Mouse (Mus musculus): ENCODE measurements around the gene Henmt1. TPM values are rescaled to one million over a fixed set of nuclear protein-coding genes. Genes with fewer than 3 reads are reported as not detected.

Gene Henmt1
- polyA plus RNA-seq, 1 experiment from 2014 or later: 0.56 TPM

- no peak overlapping the region for H3K4me2 ChIP-seq
- WGBS: 77% methylated on average over 5 of the region's 5 CpGs
- H3K9me3 ChIP-seq (replicated peaks): no peaks in the 10 kb centered on the region
- H3K4me3 ChIP-seq: no peak overlapping the region
- H3K4me1 ChIP-seq: 0 out of 2 replicates have a peak, but pooled peaks cover 9% of the 10 kb centered on the region
- no peak overlapping the region for H3K9ac ChIP-seq
- no peaks in the 10 kb centered on the region for H3K27me3 ChIP-seq
- no peak for ATAC-seq
- peaks cover 24% of the 10 kb centered on the region for H3K36me3 ChIP-seq (ENCODE audit: poor library complexity, severe bottlenecking)
- H3K27ac ChIP-seq: no peak overlapping the region
Measured at GRCm38 (mm10) chr3:108983989-108984388, 44.3 kb downstream of the Henmt1 start.

- 87% methylated on average over 1 of the region's 1 CpGs for WGBS
- no peaks in the 10 kb centered on the region for H3K27me3 ChIP-seq
- H3K4me1 ChIP-seq: 0 out of 2 replicates have a peak, but pooled peaks cover 9% of the 10 kb centered on the region
- H3K9ac ChIP-seq: no peak overlapping the region
- peaks cover 16% of the 10 kb centered on the region for H3K36me3 ChIP-seq (ENCODE audit: poor library complexity, severe bottlenecking)
- H3K4me2 ChIP-seq: no peak overlapping the region
- H3K27ac ChIP-seq: 0 out of 2 replicates have a peak overlapping the region, but pooled peaks have one; percentile 32
- peak; percentile 70; the same call in 1 of the 2 replicates for ATAC-seq
- H3K9me3 ChIP-seq (replicated peaks): no peaks in the 10 kb centered on the region
- H3K4me3 ChIP-seq: no peak overlapping the region
Measured at GRCm38 (mm10) chr3:108986534-108986933, 46.9 kb downstream of the Henmt1 start.

- Histone ChIP-seq H3K4me2 (no peak overlapping the region), H3K27ac (peak overlapping the region; percentile 32; the same call in 1 of the 2 replicates), H3K9ac (no peak overlapping the region), H3K4me3 (no peak overlapping the region), H3K4me1 (0 out of 2 replicates have a peak, but pooled peaks cover 9% of the 10 kb centered on the region), H3K36me3 (ENCODE audit: poor library complexity, severe bottlenecking) (peaks cover 21% of the 10 kb centered on the region), H3K27me3 (no peaks in the 10 kb centered on the region), H3K9me3 (replicated peaks) (no peaks in the 10 kb centered on the region)
- peak; percentile 69; the same call in 1 of the 2 replicates for ATAC-seq
- 54% methylated on average over 12 of the region's 12 CpGs for WGBS
Measured at GRCm38 (mm10) chr3:108987009-108987659, 47.5 kb downstream of the Henmt1 start.

GRCm38 (mm10) chr3:108989971-108990548 lies 50.4 kb downstream of the Henmt1 start:
- Histone ChIP-seq H3K27ac (no peak overlapping the region), H3K4me2 (no peak overlapping the region), H3K27me3 (no peaks in the 10 kb centered on the region), H3K9ac (no peak overlapping the region), H3K4me3 (no peak overlapping the region), H3K36me3 (ENCODE audit: poor library complexity, severe bottlenecking) (peaks cover 22% of the 10 kb centered on the region), H3K4me1 (0 out of 2 replicates have a peak, but pooled peaks cover 9% of the 10 kb centered on the region), H3K9me3 (replicated peaks) (no peaks in the 10 kb centered on the region)
- WGBS: 86% methylated on average over 9 of the region's 9 CpGs
- no peak for ATAC-seq

- H3K27ac ChIP-seq: no peak overlapping the region
- peaks cover 19% of the 10 kb centered on the region for H3K36me3 ChIP-seq (ENCODE audit: poor library complexity, severe bottlenecking)
- H3K9me3 ChIP-seq (replicated peaks): no peaks in the 10 kb centered on the region
- no peaks in the 10 kb centered on the region for H3K27me3 ChIP-seq
- no peaks in the 10 kb centered on the region for H3K4me1 ChIP-seq
- H3K9ac ChIP-seq: no peak overlapping the region
- H3K4me3 ChIP-seq: no peak overlapping the region
- 96% methylated on average over 2 of the region's 2 CpGs for WGBS
- H3K4me2 ChIP-seq: no peak overlapping the region
- no peak for ATAC-seq
Measured at GRCm38 (mm10) chr3:108994477-108994876, 54.8 kb downstream of the Henmt1 start.

- H3K4me1 ChIP-seq: no peaks in the 10 kb centered on the region
- 83% methylated on average over 2 of the region's 2 CpGs for WGBS
- H3K27ac ChIP-seq: no peak overlapping the region
- H3K4me2 ChIP-seq: no peak overlapping the region
- H3K4me3 ChIP-seq: no peak overlapping the region
- ATAC-seq: no peak
- peaks cover 18% of the 10 kb centered on the region for H3K36me3 ChIP-seq (ENCODE audit: poor library complexity, severe bottlenecking)
- no peaks in the 10 kb centered on the region for H3K9me3 ChIP-seq (replicated peaks)
- no peak overlapping the region for H3K9ac ChIP-seq
- no peaks in the 10 kb centered on the region for H3K27me3 ChIP-seq
Measured at GRCm38 (mm10) chr3:108995379-108995778, 55.7 kb downstream of the Henmt1 start.

- H3K36me3 ChIP-seq (ENCODE audit: poor library complexity, severe bottlenecking): peaks cover 17% of the 10 kb centered on the region
- no peak overlapping the region for H3K4me3 ChIP-seq
- WGBS: 83% methylated on average over 11 of the region's 11 CpGs
- H3K9me3 ChIP-seq (replicated peaks): no peaks in the 10 kb centered on the region
- no peaks in the 10 kb centered on the region for H3K4me1 ChIP-seq
- no peak overlapping the region for H3K27ac ChIP-seq
- no peak overlapping the region for H3K4me2 ChIP-seq
- H3K9ac ChIP-seq: no peak overlapping the region
- no peaks in the 10 kb centered on the region for H3K27me3 ChIP-seq
- ATAC-seq: no peak
Measured at GRCm38 (mm10) chr3:108997284-108997683, 57.6 kb downstream of the Henmt1 start.

- no peaks in the 10 kb centered on the region for H3K27me3 ChIP-seq
- H3K4me1 ChIP-seq: no peaks in the 10 kb centered on the region
- no peaks in the 10 kb centered on the region for H3K9me3 ChIP-seq (replicated peaks)
- peaks cover 17% of the 10 kb centered on the region for H3K36me3 ChIP-seq (ENCODE audit: poor library complexity, severe bottlenecking)
- no peak overlapping the region for H3K9ac ChIP-seq
- ATAC-seq: no peak
- no peak overlapping the region for H3K27ac ChIP-seq
- 80% methylated on average over 4 of the region's 4 CpGs for WGBS
- no peak overlapping the region for H3K4me2 ChIP-seq
- H3K4me3 ChIP-seq: no peak overlapping the region
Measured at GRCm38 (mm10) chr3:108997762-108998161, 58.1 kb downstream of the Henmt1 start.

GRCm38 (mm10) chr3:108999173-108999572 lies 59.5 kb downstream of the Henmt1 start:
- H3K9me3 ChIP-seq (replicated peaks): no peaks in the 10 kb centered on the region
- no peak overlapping the region for H3K4me2 ChIP-seq
- no peak overlapping the region for H3K9ac ChIP-seq
- no peak for ATAC-seq
- no peaks in the 10 kb centered on the region for H3K27me3 ChIP-seq
- no peak overlapping the region for H3K27ac ChIP-seq
- H3K4me3 ChIP-seq: no peak overlapping the region
- WGBS: 88% methylated on average over 1 of the region's 1 CpGs
- H3K4me1 ChIP-seq: no peaks in the 10 kb centered on the region
- H3K36me3 ChIP-seq (ENCODE audit: poor library complexity, severe bottlenecking): peaks cover 17% of the 10 kb centered on the region

GRCm38 (mm10) chr3:109005777-109006176 lies 66.1 kb downstream of the Henmt1 start:
- H3K4me1 ChIP-seq: no peaks in the 10 kb centered on the region
- H3K9ac ChIP-seq: no peak overlapping the region
- H3K9me3 ChIP-seq (replicated peaks): no peaks in the 10 kb centered on the region
- H3K27ac ChIP-seq: no peak overlapping the region
- H3K4me3 ChIP-seq: no peak overlapping the region
- 86% methylated on average over 5 of the region's 5 CpGs for WGBS
- no peaks in the 10 kb centered on the region for H3K27me3 ChIP-seq
- no peak for ATAC-seq
- H3K4me2 ChIP-seq: no peak overlapping the region
- peaks cover 9% of the 10 kb centered on the region; the same call in 1 of the 2 replicates for H3K36me3 ChIP-seq (ENCODE audit: poor library complexity, severe bottlenecking)

- ATAC-seq: no peak
- no peak overlapping the region for H3K4me3 ChIP-seq
- no peaks in the 10 kb centered on the region for H3K36me3 ChIP-seq (ENCODE audit: poor library complexity, severe bottlenecking)
- H3K27me3 ChIP-seq: no peaks in the 10 kb centered on the region
- WGBS: 96% methylated on average over 5 of the region's 5 CpGs
- no peak overlapping the region for H3K4me2 ChIP-seq
- H3K9ac ChIP-seq: no peak overlapping the region
- H3K9me3 ChIP-seq (replicated peaks): no peaks in the 10 kb centered on the region
- H3K27ac ChIP-seq: no peak overlapping the region
- H3K4me1 ChIP-seq: no peaks in the 10 kb centered on the region
Measured at GRCm38 (mm10) chr3:109008180-109008579, 68.5 kb downstream of the Henmt1 start.
